Mouse (Mus musculus): ENCODE measurements around the gene Odam.

The Odam gene

GRCm38 (mm10) chr5:87884729-87885128 is at the start of gene Odam:
Gene Odam (plus strand): TSS chr5:87885029.
- DNase-seq (ENCODE audit: low read depth), result no peak

- DNase-seq (ENCODE audit: low read depth), result no peak
These were observed 29.6 kb upstream of the Odam start for GRCm38 (mm10) chr5:87855136-87855716.

- DNase-seq (ENCODE audit: low read depth), result no peak
These were observed 14.7 kb upstream of the Odam start for GRCm38 (mm10) chr5:87870084-87870483.

- no peak for DNase-seq (ENCODE audit: low read depth)
These were observed 13.4 kb upstream of the Odam start for GRCm38 (mm10) chr5:87871423-87871822.

- DNase-seq (ENCODE audit: low read depth), result no peak
These were observed 40.5 kb downstream of the Odam start, which contains the start of gene Csn3 for GRCm38 (mm10) chr5:87925372-87925771. Gene Csn3 (plus strand): TSS chr5:87925579.

GRCm38 (mm10) chr5:87931603-87932002 is 46.8 kb downstream of the Odam start:
- DNase-seq (ENCODE audit: low read depth), result no peak

DNA sequence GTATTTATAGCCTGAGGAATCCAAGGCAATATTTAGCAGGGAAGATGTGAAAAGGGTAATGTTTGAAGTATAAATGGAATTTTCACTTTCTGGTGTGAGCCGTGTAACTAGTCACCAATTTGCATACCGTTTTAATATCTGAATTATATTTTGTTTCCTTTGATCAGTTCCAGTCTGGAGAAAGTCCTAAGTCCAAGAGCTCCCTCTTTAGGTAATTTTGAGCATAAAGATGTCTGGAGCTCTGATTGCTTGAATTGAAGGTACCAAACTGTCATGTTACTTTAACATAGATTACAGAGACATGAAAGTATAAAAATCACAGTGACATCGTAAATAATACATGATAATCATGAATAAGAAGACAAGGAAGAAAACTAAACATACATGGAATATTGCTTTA is 55.9 kb downstream of the Odam start:
- DNase-seq (ENCODE audit: low read depth), result no peak

DNA sequence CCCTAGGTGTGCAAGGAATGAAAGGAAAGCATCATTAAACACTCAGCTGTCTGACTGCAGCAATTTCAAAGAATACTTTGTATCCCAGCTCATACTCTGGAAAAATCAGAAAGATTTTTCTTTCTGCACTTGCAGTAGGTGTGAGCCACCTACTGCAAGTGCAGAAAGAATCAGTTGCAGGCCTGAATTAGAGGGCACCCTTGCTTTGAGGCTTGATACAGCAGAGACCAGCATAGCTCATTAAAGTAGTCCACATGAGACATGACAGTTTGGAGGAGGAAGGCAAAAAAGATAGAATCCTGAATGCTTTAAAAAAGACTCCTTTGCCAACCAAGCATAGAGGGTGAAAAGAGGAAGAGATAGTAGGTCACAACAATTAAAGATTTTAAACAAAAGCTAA is 57.7 kb downstream of the Odam start:
- DNase-seq (ENCODE audit: low read depth), result no peak

Measured in c-Kit-positive CD71-positive TER-119-negative erythroid progenitor cells, embryonic 14.5 days (primary cell).